Mouse (Mus musculus) CH12.LX (cell line): Measurements from ENCODE around the gene Gdf10. TPM values are rescaled to one million over a fixed set of nuclear protein-coding genes. Genes with fewer than 3 reads are reported as not detected.

Experiments
- DNase-seq: peaks from one replicate; pipeline ENCODE4 v3.0.0-alpha.2; 2013; ENCODE audit errors: extremely low read depth
- H3K27ac ChIP-seq: 2 replicates; pipeline ENCODE4 v1.5.1; 2012; ENCODE audit warnings: low read depth, mild to moderate bottlenecking, control low read depth, moderate library complexity; ENCODE audit not compliant: insufficient read depth
- H3K27me3 ChIP-seq: replicated peaks from 2 replicates; pipeline ENCODE3; 2012; ENCODE audit warnings: inconsistent platforms
- H3K36me3 ChIP-seq, 2 experiments: replicated peaks in 1 of 2; 2 replicates each; pipeline versions ENCODE3 to v1.6.1; 2012; ENCODE audit warnings: inconsistent platforms in 1 of 2, low read length in 1 of 2, mild to moderate bottlenecking in 1 of 2, mixed read lengths in 1 of 2, moderate library complexity in 1 of 2; ENCODE audit not compliant: control insufficient read depth in 1 of 2, insufficient read depth in 1 of 2
- H3K4me1 ChIP-seq, 2 experiments: 2 replicates each; pipeline ENCODE4 v1.6.1; 2012; ENCODE audit warnings: inconsistent platforms in 1 of 2, moderate library complexity in 1 of 2; ENCODE audit not compliant: insufficient read depth in 2 of 2, control insufficient read depth in 1 of 2
- H3K4me2 ChIP-seq: 2 replicates; pipeline ENCODE4 v1.6.1; 2012; ENCODE audit warnings: low read depth, mild to moderate bottlenecking, control low read depth; ENCODE audit not compliant: poor library complexity, insufficient read depth, severe bottlenecking
- H3K4me3 ChIP-seq, 3 experiments: fragments of 150-350 bp in 1 of 3; sonication (generic) in 1 of 3; replicated peaks in 1 of 3; 2 replicates each; pipeline versions ENCODE3 to v1.5.1; 2011 to 2012; ENCODE audit warnings: low read depth in 2 of 3, low read length in 2 of 3, mild to moderate bottlenecking in 2 of 3, moderate library complexity in 2 of 3, control low read depth in 1 of 3, improper control_type of control experiment in 1 of 3, inconsistent platforms in 1 of 3, mixed read lengths in 1 of 3; ENCODE audit not compliant: poor library complexity in 1 of 3
- H3K79me2 ChIP-seq: replicated peaks from 2 replicates; pipeline ENCODE4 v1.6.1; 2012; ENCODE audit warnings: mild to moderate bottlenecking, moderate library complexity; ENCODE audit not compliant: control insufficient read depth, poor library complexity, insufficient read depth, severe bottlenecking; ENCODE audit errors: extremely low read depth
- H3K9ac ChIP-seq: 2 replicates; pipeline ENCODE4 v1.6.1; 2012; ENCODE audit warnings: low read depth, mild to moderate bottlenecking, control low read depth, moderate library complexity; ENCODE audit not compliant: insufficient read depth
- H3K9me3 ChIP-seq: replicated peaks from 2 replicates; pipeline ENCODE3; 2012; ENCODE audit warnings: low read length, inconsistent platforms, mixed read lengths
- CHD1 ChIP-seq: IDR thresholded peaks from 2 replicates; pipeline ENCODE4 v1.6.1; 2012; ENCODE audit warnings: low read depth, low read length, improper control_type of control experiment, inconsistent platforms
- CTCF ChIP-seq, 2 experiments: IDR thresholded peaks in 1 of 2; conservative IDR thresholded peaks in 1 of 2; 2 replicates each; pipeline ENCODE4 v1.5.1; 2011 to 2012; ENCODE audit warnings: low read depth in 2 of 2, low read length in 2 of 2, improper control_type of control experiment in 1 of 2, inconsistent platforms in 1 of 2, mild to moderate bottlenecking in 1 of 2, moderate library complexity in 1 of 2
- ETS1 ChIP-seq: conservative IDR thresholded peaks from 2 replicates; pipeline ENCODE4 v1.6.1; 2012; ENCODE audit warnings: low read depth, mild to moderate bottlenecking, inconsistent platforms, low read length, improper control_type of control experiment, moderate library complexity
- GABPA ChIP-seq: IDR thresholded peaks from 2 replicates; pipeline ENCODE4 v1.6.1; 2012; ENCODE audit warnings: low read depth, low read length, improper control_type of control experiment, inconsistent platforms; ENCODE audit not compliant: insufficient replicate concordance
- JUN ChIP-seq: IDR thresholded peaks from 2 replicates; pipeline ENCODE4 v1.6.1; 2011; ENCODE audit warnings: low read depth, mild to moderate bottlenecking, low read length, improper control_type of control experiment, moderate library complexity; ENCODE audit not compliant: insufficient read depth
- KAT2A ChIP-seq: IDR thresholded peaks from 2 replicates; pipeline ENCODE4 v1.6.1; 2012; ENCODE audit warnings: low read length, improper control_type of control experiment, inconsistent platforms; ENCODE audit not compliant: insufficient replicate concordance
- MAZ ChIP-seq: IDR thresholded peaks from 2 replicates; pipeline ENCODE4 v1.6.1; 2012; ENCODE audit warnings: low read depth, mild to moderate bottlenecking, inconsistent platforms, low read length, improper control_type of control experiment, moderate library complexity
- MYC ChIP-seq: IDR thresholded peaks from 2 replicates; pipeline ENCODE4 v1.6.1; 2011; ENCODE audit warnings: low read depth, mild to moderate bottlenecking, improper control_type of control experiment, low read length
- NELFE ChIP-seq: IDR thresholded peaks from 2 replicates; pipeline ENCODE4 v1.6.1; 2011; ENCODE audit warnings: low read depth, low read length, improper control_type of control experiment
- PAX5 ChIP-seq: IDR thresholded peaks from 2 replicates; pipeline ENCODE4 v1.6.1; 2012; ENCODE audit warnings: low read length, inconsistent platforms, mixed read lengths
- POLR2A ChIP-seq: IDR thresholded peaks from 2 replicates; pipeline ENCODE4 v1.6.1; 2011; ENCODE audit warnings: low read depth, mild to moderate bottlenecking, improper control_type of control experiment, low read length
- POLR2AphosphoS2 ChIP-seq: IDR thresholded peaks from 2 replicates; pipeline ENCODE4 v1.6.1; 2011; ENCODE audit warnings: low read depth, low read length, improper control_type of control experiment
- RAD21 ChIP-seq: IDR thresholded peaks from 2 replicates; pipeline ENCODE4 v1.6.1; 2011; ENCODE audit warnings: low read depth, mild to moderate bottlenecking, low read length, improper control_type of control experiment, moderate library complexity
- TBP ChIP-seq: conservative IDR thresholded peaks from 2 replicates; pipeline ENCODE4 v1.6.1; 2011; ENCODE audit warnings: low read depth, low read length, improper control_type of control experiment
- TCF12 ChIP-seq: IDR thresholded peaks from 2 replicates; pipeline ENCODE4 v1.6.1; 2014; ENCODE audit warnings: low read depth, mild to moderate bottlenecking, inconsistent platforms, low read length, improper control_type of control experiment
- UBTF ChIP-seq: IDR thresholded peaks from 2 replicates; pipeline ENCODE4 v1.6.1; 2012; ENCODE audit warnings: low read depth, mild to moderate bottlenecking, inconsistent platforms, low read length, improper control_type of control experiment, moderate library complexity
- USF2 ChIP-seq: conservative IDR thresholded peaks from 2 replicates; pipeline ENCODE4 v1.6.1; 2011; ENCODE audit warnings: low read depth, low read length, improper control_type of control experiment
- ZC3H11A ChIP-seq: IDR thresholded peaks from 2 replicates; pipeline ENCODE4 v1.6.1; 2012; ENCODE audit warnings: low read depth, mild to moderate bottlenecking, inconsistent platforms, low read length, improper control_type of control experiment
- ZKSCAN1 ChIP-seq: IDR thresholded peaks from 2 replicates; pipeline ENCODE4 v1.6.1; 2012; ENCODE audit warnings: low read depth, inconsistent platforms, low read length, improper control_type of control experiment, borderline replicate concordance
- ZMIZ1 ChIP-seq: IDR thresholded peaks from 2 replicates; pipeline ENCODE4 v1.6.1; 2012; ENCODE audit warnings: low read depth, mild to moderate bottlenecking, inconsistent platforms, low read length, improper control_type of control experiment
- ZNF384 ChIP-seq: IDR thresholded peaks from 2 replicates; pipeline ENCODE4 v1.6.1; 2012; ENCODE audit warnings: low read depth, low read length, improper control_type of control experiment, inconsistent platforms
- dilution Hi-C: fragments of 300-500 bp; cut with MboI; formaldehyde crosslinking; loops from 2 replicates; pipeline ENCODE4 v1.14.3; 2020; ENCODE audit warnings: low sequenced_read_pairs; ENCODE audit not compliant: extremely low pct_unique_long_range_greater_than_20kb, extremely low pct_ligation_motif_present
- in situ Hi-C: fragments of 300-500 bp; cut with MboI; formaldehyde crosslinking; loops from 3 replicates; pipeline ENCODE4 v1.14.3; 2019; ENCODE audit warnings: low sequenced_read_pairs, low pct_ligation_motif_present, low pct_unique_long_range_greater_than_20kb, mixed read lengths
- polyA plus RNA-seq: library from polyadenylated mRNA; unstranded; fragments of >175 nt; gene quantifications from 2 replicates; pipeline ENCODE4 v1.2.1, GENCODE M21; 2012; ENCODE audit warnings: low read depth; ENCODE audit not compliant: insufficient read length
- total RNA-seq, 2 experiments: library from RNA; depleted of rRNA; stranded (reverse); fragments of 300-350 nt in 1 of 2; fragments of >200 nt in 1 of 2; gene quantifications; 2 replicates each; pipeline ENCODE4 v1.2.3; 2012 to 2014

Gene Gdf10
- total and polyA plus RNA-seq, 3 experiments = not detected

- dilution Hi-C loops (no loop called here), in situ Hi-C loops (no loop called here)
- no peak for TF ChIP-seq MAZ
- no peak for TF ChIP-seq RAD21
- TF ChIP-seq POLR2AphosphoS2 = no peak
- no peak for TF ChIP-seq MYC
- TF ChIP-seq PAX5 = no peak
- TF ChIP-seq CHD1 = no peak
- no peak for TF ChIP-seq CTCF (conservative IDR thresholded peaks at IDR 0.05 in 1 of 2, IDR thresholded peaks at IDR 0.05 in 1 of 2; ENCODE audit: low read depth in 2 of 2, low read length in 2 of 2)
- TF ChIP-seq TBP = no peak
- no peak for TF ChIP-seq POLR2A
- TF ChIP-seq GABPA = no peak
- TF ChIP-seq ZKSCAN1 = no peak
- no peak for TF ChIP-seq ZNF384
- TF ChIP-seq KAT2A = no peak
- no peak for TF ChIP-seq ZMIZ1
- no peak for TF ChIP-seq NELFE
- no peak for TF ChIP-seq JUN
- TF ChIP-seq ZC3H11A = no peak
- no peak for TF ChIP-seq UBTF
- TF ChIP-seq TCF12 = no peak
- TF ChIP-seq ETS1 = no peak
- Histone ChIP-seq H3K27ac (no peak overlapping the region), H3K4me2 (no peak overlapping the region), H3K9me3 (no peaks in the 10 kb centered on the region), H3K36me3 (no peaks in the 10 kb centered on the region), H3K27me3 (no peaks in the 10 kb centered on the region), H3K4me3 (no peak overlapping the region), H3K4me1 (no peaks in the 10 kb centered on the region), H3K9ac (no peak overlapping the region), H3K79me2 (no peaks in the 10 kb centered on the region)
- DNase-seq = no peak
These were observed 34.9 kb upstream of the Gdf10 start for GRCm38 (mm10) chr14:33888387-33889035.

- Histone ChIP-seq H3K36me3 (no peaks in the 10 kb centered on the region), H3K27ac (no peak overlapping the region), H3K4me3 (no peak overlapping the region), H3K9me3 (no peaks in the 10 kb centered on the region), H3K79me2 (no peaks in the 10 kb centered on the region), H3K27me3 (no peaks in the 10 kb centered on the region), H3K4me1 (no peaks in the 10 kb centered on the region), H3K4me2 (no peak overlapping the region), H3K9ac (no peak overlapping the region)
- in situ Hi-C loops (no loop called here), dilution Hi-C loops (no loop called here)
- DNase-seq = no peak
- TF ChIP-seq POLR2AphosphoS2 (no peak), USF2 (no peak), TBP (no peak), ZKSCAN1 (no peak)
These were observed 33.4 kb upstream of the Gdf10 start for GRCm38 (mm10) chr14:33889971-33890370.
